Mouse (Mus musculus) kidney, postnatal 0 days (tissue): Measurements from ENCODE around the gene Ttc39b. TPM values are rescaled to one million over a fixed set of nuclear protein-coding genes. Genes with fewer than 3 reads are reported as not detected.
A peak's percentile ranks its signal among the peaks of the same experiment; 100 is the strongest.

Source experiments
- ATAC-seq: fragments of 200-750 bp; cut with Nextera tagmentation; replicated peaks from 2 replicates; pipeline ENCODE4 v1.8.0; 2017; ENCODE audit warnings: low read depth, moderate number of reproducible peaks, moderate TSS enrichment, moderate library complexity; ENCODE audit not compliant: low FRiP score
- DNase-seq: peaks from one replicate; pipeline ENCODE4 v3.0.0-alpha.2; 2016; ENCODE audit warnings: low spot score
- H3K27ac ChIP-seq: fragments of 300-500 bp; sonication (generic); 2 replicates; pipeline ENCODE4 v1.5.1; 2014; ENCODE audit warnings: mild to moderate bottlenecking
- H3K27me3 ChIP-seq: fragments of 300-500 bp; sonication (generic); 2 replicates; pipeline ENCODE4 v1.6.1; 2014; ENCODE audit warnings: low read length, mixed read lengths; ENCODE audit not compliant: insufficient read depth
- H3K36me3 ChIP-seq: fragments of 300-500 bp; sonication (generic); 2 replicates; pipeline ENCODE4 v1.6.1; 2014; ENCODE audit warnings: low read length, mixed read lengths; ENCODE audit not compliant: insufficient read depth
- H3K4me1 ChIP-seq: fragments of 300-500 bp; sonication (generic); replicated peaks from 2 replicates; pipeline ENCODE4 v1.6.1; 2014; ENCODE audit warnings: antibody characterized with exemption, low read length, mixed read lengths; ENCODE audit not compliant: insufficient read depth
- H3K4me2 ChIP-seq: fragments of 300-500 bp; sonication (generic); 2 replicates; pipeline ENCODE4 v1.6.1; 2014; ENCODE audit warnings: mild to moderate bottlenecking, low read length, moderate library complexity, mixed read lengths
- H3K4me3 ChIP-seq: fragments of 300-500 bp; sonication (generic); replicated peaks from 2 replicates; pipeline ENCODE4 v1.5.1; 2014; ENCODE audit warnings: low read depth, low read length
- H3K9ac ChIP-seq: fragments of 300-500 bp; sonication (generic); 2 replicates; pipeline ENCODE4 v1.6.1; 2014; ENCODE audit warnings: low read depth, low read length
- H3K9me3 ChIP-seq: fragments of 300-500 bp; sonication (generic); replicated peaks from 2 replicates; pipeline ENCODE4 v1.6.1; 2016; ENCODE audit warnings: low read length, inconsistent platforms, mixed read lengths
- CTCF ChIP-seq: IDR thresholded peaks from 2 replicates; pipeline ENCODE4 v1.5.1; 2016; ENCODE audit warnings: antibody characterized with exemption, low read depth, mild to moderate bottlenecking, moderate library complexity
- WGBS: fragments of 180-500 bp; shearing (Covaris S2); extraction: QIAGEN DNeasy Blood & Tissue Kit; methylation state at CpG from one replicate; pipeline ENCODE4 v1.1.7; 2014; 5-methylcytosine and 5-hydroxymethylcytosine counted together
- polyA plus RNA-seq: library from polyadenylated mRNA; unstranded; fragments of >200 nt; fragmentation: Nextera tagmentation; extraction: Ambion mirVana; gene quantifications from 2 replicates; pipeline ENCODE4 v1.2.1, GENCODE M21; 2015

Gene Ttc39b
- polyA plus RNA-seq, 1 experiment from 2014 or later: 3.8 TPM

DNA sequence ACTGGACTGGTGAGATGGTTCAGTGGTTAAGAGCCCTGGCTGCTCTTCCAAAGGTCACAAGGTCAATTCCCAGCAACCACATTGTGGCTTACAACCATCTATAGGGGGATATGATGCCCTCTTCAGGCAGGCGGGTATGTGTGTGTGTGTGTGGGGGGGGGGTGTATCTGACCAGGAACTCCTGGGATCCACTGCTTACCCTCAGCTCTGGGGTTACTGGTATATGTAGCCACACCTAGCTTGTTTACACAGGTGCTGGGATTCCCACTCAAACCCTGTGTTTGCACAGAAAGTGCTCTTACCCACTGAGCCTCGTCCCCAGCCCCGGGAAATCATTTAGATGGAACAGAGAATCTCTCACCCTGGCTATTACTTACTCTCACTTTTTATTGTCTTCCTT is 13.7 kb upstream of the Ttc39b start:
- H3K9ac ChIP-seq: no peak overlapping the region

DNA sequence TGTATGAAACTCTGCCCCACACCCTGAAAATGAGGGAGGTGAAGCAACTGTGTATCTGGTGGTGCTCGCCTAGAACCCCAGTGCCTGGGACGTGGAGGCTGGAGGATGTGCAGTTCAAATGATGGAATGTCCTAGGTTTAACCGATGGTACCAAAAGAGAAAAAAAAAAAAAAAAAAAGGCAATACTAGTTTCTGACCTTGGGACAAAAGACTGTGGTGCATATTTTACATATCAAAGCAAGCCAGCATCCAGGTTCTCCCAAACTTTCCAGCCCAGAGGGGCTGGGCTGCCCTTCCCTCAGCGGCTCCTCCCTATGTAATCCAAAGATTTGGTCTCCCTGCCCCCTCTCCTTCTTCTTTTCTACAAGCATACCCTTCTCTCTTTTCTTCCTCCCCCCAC is 6.3 kb upstream of the Ttc39b start:
- DNase-seq (no peak), ATAC-seq (no peak)
- H3K27me3 ChIP-seq: no peaks in the 10 kb centered on the region
- no peak overlapping the region for H3K4me2 ChIP-seq
- no peaks in the 10 kb centered on the region for H3K36me3 ChIP-seq
- no peak overlapping the region for H3K27ac ChIP-seq
- H3K4me3 ChIP-seq: no peak overlapping the region
- H3K4me1 ChIP-seq: 0 out of 2 replicates have a peak, but pooled peaks cover 11% of the 10 kb centered on the region
- no peaks in the 10 kb centered on the region for H3K9me3 ChIP-seq
- TF ChIP-seq CTCF: no peak
- H3K9ac ChIP-seq: no peak overlapping the region
- WGBS: 72% methylated on average over 4 of the region's 4 CpGs

More for the DNA sequence above, 13.7 kb upstream of the Ttc39b start:
- no peak for DNase-seq
- H3K4me2 ChIP-seq: no peak overlapping the region
- H3K9me3 ChIP-seq: no peaks in the 10 kb centered on the region
- H3K27me3 ChIP-seq: no peaks in the 10 kb centered on the region
- H3K4me1 ChIP-seq: 0 out of 2 replicates have a peak, but pooled peaks cover 4% of the 10 kb centered on the region
- H3K27ac ChIP-seq: no peak overlapping the region
- ATAC-seq: no peak
- 50% methylated on average over 3 of the region's 3 CpGs for WGBS
- no peaks in the 10 kb centered on the region for H3K36me3 ChIP-seq
- no peak for TF ChIP-seq CTCF
- H3K4me3 ChIP-seq: no peak overlapping the region

DNA sequence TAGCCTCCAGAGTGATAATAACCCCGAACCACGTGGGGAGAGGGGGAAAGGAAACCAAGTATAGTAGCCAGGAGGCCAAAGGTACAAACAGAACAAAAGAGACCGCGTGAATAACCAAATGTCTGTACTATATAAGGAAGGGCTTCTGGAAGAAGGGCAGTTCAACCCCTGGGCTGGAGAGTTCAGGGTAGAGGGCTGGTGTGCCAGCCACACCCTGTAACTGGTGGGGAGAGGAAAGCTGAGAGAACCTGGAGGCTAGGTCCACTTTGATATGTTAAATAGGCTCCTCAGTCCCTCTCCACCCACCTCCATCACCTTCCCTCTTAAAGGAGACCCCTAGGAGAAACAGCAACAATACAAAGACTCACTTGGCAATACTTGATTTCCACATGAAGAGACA is 5.6 kb upstream of the Ttc39b start:
- Histone ChIP-seq H3K4me3 (no peak overlapping the region), H3K4me2 (no peak overlapping the region), H3K9ac (no peak overlapping the region), H3K27ac (no peak overlapping the region), H3K36me3 (no peaks in the 10 kb centered on the region), H3K27me3 (no peaks in the 10 kb centered on the region), H3K4me1 (0 out of 2 replicates have a peak, but pooled peaks cover 11% of the 10 kb centered on the region), H3K9me3 (no peaks in the 10 kb centered on the region)
- 44% methylated on average over 4 of the region's 4 CpGs for WGBS
- ATAC-seq (no peak), DNase-seq (no peak)
- TF ChIP-seq CTCF: no peak

DNA sequence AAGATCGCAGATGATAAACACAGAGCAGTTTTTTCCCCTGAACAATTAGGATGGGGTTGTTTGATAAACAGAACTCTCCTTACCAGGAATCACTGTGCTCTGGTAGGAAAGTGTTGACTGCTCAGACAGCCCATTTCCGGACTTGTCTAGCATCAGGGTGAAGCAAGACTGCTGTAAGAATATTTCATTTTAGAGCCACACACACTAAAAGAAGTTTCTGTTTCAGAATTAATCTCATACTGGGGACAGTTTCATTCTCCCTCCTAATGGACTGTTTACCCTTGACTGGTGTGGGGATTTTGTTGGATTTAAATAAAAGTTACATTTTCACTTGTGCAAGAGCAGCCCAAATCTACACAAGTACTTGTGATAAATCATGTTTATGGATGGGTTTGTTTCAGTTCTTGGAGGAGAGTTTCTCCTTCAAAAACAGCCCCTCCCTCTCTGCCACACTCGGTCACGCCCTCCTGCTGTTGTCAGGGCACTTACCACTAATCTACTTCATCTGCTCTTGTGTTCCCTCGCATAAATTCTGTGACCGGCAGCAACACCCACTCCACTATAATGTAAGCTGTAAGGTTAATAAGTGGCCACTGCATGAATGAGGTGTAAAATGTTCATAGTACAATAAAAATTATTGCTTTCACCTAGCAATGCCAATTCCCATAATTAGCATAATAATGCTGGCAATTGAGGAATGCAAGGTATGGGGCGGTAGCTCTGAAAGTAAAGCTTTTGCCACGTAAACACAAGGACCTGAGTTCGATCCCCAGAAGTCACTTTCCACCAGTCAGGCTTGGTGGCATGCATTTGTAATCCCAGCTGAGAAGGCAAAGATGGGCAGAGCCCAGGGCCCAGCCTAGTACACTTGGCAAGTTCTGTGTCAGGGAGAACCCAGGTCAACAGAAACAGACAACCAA is 4.2 kb upstream of the Ttc39b start:
- DNase-seq (peak; percentile 79), ATAC-seq (no peak)
- H3K27me3 ChIP-seq: no peaks in the 10 kb centered on the region
- TF ChIP-seq CTCF: peak; percentile 20; the same call in 1 of the 2 replicates
- peaks cover 14% of the 10 kb centered on the region for H3K4me1 ChIP-seq
- no peaks in the 10 kb centered on the region for H3K36me3 ChIP-seq
- 22% methylated on average over 9 of the region's 9 CpGs for WGBS
- no peak overlapping the region for H3K4me3 ChIP-seq
- no peak overlapping the region for H3K9ac ChIP-seq
- no peaks in the 10 kb centered on the region for H3K9me3 ChIP-seq
- peak overlapping the region; percentile 10 for H3K4me2 ChIP-seq
- peak overlapping the region; percentile 26; the same call in 1 of the 2 replicates for H3K27ac ChIP-seq

DNA sequence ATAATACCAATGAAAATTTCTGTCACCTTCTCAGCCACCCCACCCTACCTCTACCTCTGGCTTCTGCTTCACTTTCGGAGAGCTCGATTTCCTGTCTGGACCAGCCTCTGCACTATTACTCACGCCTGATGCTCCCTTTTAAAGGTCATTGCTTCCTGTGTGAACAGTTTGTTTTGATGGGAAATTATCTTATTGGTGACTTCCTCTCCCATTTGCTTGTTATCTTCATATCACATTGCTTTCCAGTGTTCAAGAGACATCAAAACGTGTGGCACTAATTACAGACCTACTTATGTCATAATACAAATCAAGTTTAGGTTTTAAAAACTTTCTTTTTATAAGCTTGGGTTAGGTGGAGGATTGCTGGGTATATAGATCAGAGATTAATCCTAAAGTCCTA is 3.5 kb upstream of the Ttc39b start:
- ATAC-seq (no peak), DNase-seq (no peak)
- H3K9me3 ChIP-seq: no peaks in the 10 kb centered on the region
- H3K9ac ChIP-seq: no peak overlapping the region
- WGBS: 37% methylated on average over 4 of the region's 4 CpGs
- peak overlapping the region; percentile 26; the same call in 1 of the 2 replicates for H3K27ac ChIP-seq
- peak overlapping the region; percentile 10; the same call in 1 of the 2 replicates for H3K4me2 ChIP-seq
- no peak for TF ChIP-seq CTCF
- no peaks in the 10 kb centered on the region for H3K27me3 ChIP-seq
- H3K4me3 ChIP-seq: no peak overlapping the region
- peaks cover 20% of the 10 kb centered on the region for H3K4me1 ChIP-seq
- H3K36me3 ChIP-seq: no peaks in the 10 kb centered on the region

DNA sequence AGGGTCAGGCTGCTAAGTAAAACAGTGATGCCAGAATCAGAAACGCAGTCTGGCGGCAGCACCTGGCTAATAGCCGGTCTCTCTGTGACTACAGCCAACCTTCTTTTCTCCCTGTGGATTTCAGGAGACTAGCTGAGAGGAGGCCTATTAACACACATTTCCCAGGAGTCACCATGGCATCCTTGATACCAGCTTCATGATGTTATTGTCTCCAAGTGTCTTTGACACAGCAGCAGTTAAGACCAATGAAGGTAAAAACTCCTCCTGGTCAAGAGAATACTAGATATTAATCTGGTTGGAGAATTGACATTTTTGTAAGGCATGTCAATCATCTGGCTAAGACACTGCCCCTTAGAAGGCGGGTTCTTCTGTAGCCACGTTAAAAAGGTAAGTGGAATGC is 1.3 kb upstream of the Ttc39b start:
- no peaks in the 10 kb centered on the region for H3K27me3 ChIP-seq
- DNase-seq (no peak), ATAC-seq (no peak)
- H3K9ac ChIP-seq: no peak overlapping the region
- TF ChIP-seq CTCF: no peak
- no peak overlapping the region for H3K4me2 ChIP-seq
- H3K36me3 ChIP-seq: no peaks in the 10 kb centered on the region
- no peaks in the 10 kb centered on the region for H3K9me3 ChIP-seq
- peaks cover 20% of the 10 kb centered on the region for H3K4me1 ChIP-seq
- no peak overlapping the region for H3K4me3 ChIP-seq
- WGBS: 67% methylated on average over 5 of the region's 5 CpGs
- no peak overlapping the region for H3K27ac ChIP-seq
